Mouse (Mus musculus): Measurements from ENCODE around the gene Fyn. TPM values are rescaled to one million over a fixed set of nuclear protein-coding genes. Genes with fewer than 3 reads are reported as not detected.

The Fyn gene
- polyA plus RNA-seq, 1 experiment from 2014 or later: 85.0 TPM

- Histone ChIP-seq H3K36me3 (ENCODE audit: control insufficient read depth, insufficient read depth, low read length) (0 out of 2 replicates have a peak, but pooled peaks cover under 1% of the 10 kb centered on the region), H3K27ac (ENCODE audit: low read depth, low read length) (peak overlapping the region; percentile 86), H3K9ac (ENCODE audit: low read length) (peak overlapping the region; percentile 45; the same call in 1 of the 2 replicates), H3K4me3 (ENCODE audit: low read depth, low read length) (no peak overlapping the region), H3K4me1 (ENCODE audit: control insufficient read depth, insufficient read depth, low read length) (peaks cover 25% of the 10 kb centered on the region), H3K4me2 (ENCODE audit: low read length) (no peak overlapping the region), H3K9me3 (replicated peaks; ENCODE audit: control insufficient read depth, low read length) (no peaks in the 10 kb centered on the region), H3K27me3 (replicated peaks; ENCODE audit: control insufficient read depth, insufficient read depth, low read length) (no peaks in the 10 kb centered on the region)
- 31% methylated on average over 9 of the region's 9 CpGs for WGBS
- DNase-seq (ENCODE audit: low spot score) (peak; percentile 72), ATAC-seq (peak; percentile 35)
Observed at GRCm38 (mm10) chr10:39572050-39572671, 203.5 kb downstream of the Fyn start.

DNA sequence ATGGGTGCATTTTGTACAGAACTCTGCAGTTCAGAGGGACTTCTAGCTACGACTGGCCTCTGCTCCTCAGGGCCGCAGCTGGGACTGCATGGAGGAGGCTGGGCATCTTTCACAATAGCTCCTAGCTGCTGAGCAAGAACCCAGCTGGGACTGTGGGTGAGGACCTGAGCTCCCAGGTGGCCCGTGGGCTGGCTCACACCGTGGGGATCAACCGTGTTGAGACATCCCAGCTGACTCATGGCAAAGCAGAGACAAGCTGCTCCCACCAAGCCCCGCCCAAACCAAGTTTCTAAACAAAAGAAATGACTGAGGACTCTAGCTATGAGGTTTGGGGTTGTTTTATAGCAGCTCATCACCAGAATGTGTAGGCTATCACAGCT is 204.0 kb downstream of the Fyn start:
- Histone ChIP-seq H3K4me1 (ENCODE audit: control insufficient read depth, insufficient read depth, low read length) (peaks cover 25% of the 10 kb centered on the region), H3K4me2 (ENCODE audit: low read length) (no peak overlapping the region), H3K36me3 (ENCODE audit: control insufficient read depth, insufficient read depth, low read length) (no peaks in the 10 kb centered on the region), H3K27me3 (replicated peaks; ENCODE audit: control insufficient read depth, insufficient read depth, low read length) (no peaks in the 10 kb centered on the region), H3K27ac (ENCODE audit: low read depth, low read length) (peak overlapping the region; percentile 86), H3K9ac (ENCODE audit: low read length) (peak overlapping the region; percentile 45; the same call in 1 of the 2 replicates), H3K4me3 (ENCODE audit: low read depth, low read length) (no peak overlapping the region), H3K9me3 (replicated peaks; ENCODE audit: control insufficient read depth, low read length) (no peaks in the 10 kb centered on the region)
- DNase-seq (ENCODE audit: low spot score) (peak; percentile 29), ATAC-seq (peak; percentile 25)
- 46% methylated on average over 6 of the region's 6 CpGs for WGBS

DNA sequence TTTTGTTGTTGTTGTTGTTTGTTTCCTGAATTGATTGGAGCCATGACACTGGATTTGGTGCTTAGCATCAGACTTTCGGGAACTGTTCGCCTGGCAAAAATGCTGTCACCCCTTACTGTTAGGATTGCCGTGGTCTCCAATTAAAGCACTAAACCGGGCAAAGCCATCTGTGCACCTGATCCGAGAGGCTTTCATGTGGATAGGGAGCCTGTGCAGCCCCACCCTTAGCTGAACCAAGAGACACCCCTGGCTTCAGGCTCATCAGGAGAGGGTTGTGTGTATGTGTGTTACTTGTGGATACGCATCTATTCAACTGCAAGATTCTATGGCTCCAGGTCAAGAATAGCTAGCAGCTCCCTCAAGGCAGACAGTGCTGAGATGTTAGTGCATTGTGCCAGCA is 207.8 kb downstream of the Fyn start:
- DNase-seq (ENCODE audit: low spot score) (no peak), ATAC-seq (no peak)
- no peaks in the 10 kb centered on the region for H3K36me3 ChIP-seq (ENCODE audit: control insufficient read depth, insufficient read depth, low read length)
- H3K4me3 ChIP-seq (ENCODE audit: low read depth, low read length): no peak overlapping the region
- H3K27me3 ChIP-seq (replicated peaks; ENCODE audit: control insufficient read depth, insufficient read depth, low read length): no peaks in the 10 kb centered on the region
- no peak overlapping the region for H3K9ac ChIP-seq (ENCODE audit: low read length)
- H3K9me3 ChIP-seq (replicated peaks; ENCODE audit: control insufficient read depth, low read length): no peaks in the 10 kb centered on the region
- H3K4me2 ChIP-seq (ENCODE audit: low read length): no peak overlapping the region
- H3K27ac ChIP-seq (ENCODE audit: low read depth, low read length): no peak overlapping the region
- WGBS: 76% methylated on average over 6 of the region's 6 CpGs
- peaks cover 14% of the 10 kb centered on the region for H3K4me1 ChIP-seq (ENCODE audit: control insufficient read depth, insufficient read depth, low read length)

GRCm38 (mm10) chr10:39580477-39580876 is 211.8 kb downstream of the Fyn start:
- H3K4me2 ChIP-seq (ENCODE audit: low read length): no peak overlapping the region
- no peak for DNase-seq (ENCODE audit: low spot score)
- no peaks in the 10 kb centered on the region for H3K9me3 ChIP-seq (replicated peaks; ENCODE audit: control insufficient read depth, low read length)
- no peak for ATAC-seq
- no peak overlapping the region for H3K27ac ChIP-seq (ENCODE audit: low read depth, low read length)
- no peaks in the 10 kb centered on the region for H3K27me3 ChIP-seq (replicated peaks; ENCODE audit: control insufficient read depth, insufficient read depth, low read length)
- no peaks in the 10 kb centered on the region for H3K36me3 ChIP-seq (ENCODE audit: control insufficient read depth, insufficient read depth, low read length)
- no peak overlapping the region for H3K4me3 ChIP-seq (ENCODE audit: low read depth, low read length)
- 83% methylated on average over 8 of the region's 8 CpGs for WGBS
- peaks cover 3% of the 10 kb centered on the region for H3K4me1 ChIP-seq (ENCODE audit: control insufficient read depth, insufficient read depth, low read length)
- no peak overlapping the region for H3K9ac ChIP-seq (ENCODE audit: low read length)

DNA sequence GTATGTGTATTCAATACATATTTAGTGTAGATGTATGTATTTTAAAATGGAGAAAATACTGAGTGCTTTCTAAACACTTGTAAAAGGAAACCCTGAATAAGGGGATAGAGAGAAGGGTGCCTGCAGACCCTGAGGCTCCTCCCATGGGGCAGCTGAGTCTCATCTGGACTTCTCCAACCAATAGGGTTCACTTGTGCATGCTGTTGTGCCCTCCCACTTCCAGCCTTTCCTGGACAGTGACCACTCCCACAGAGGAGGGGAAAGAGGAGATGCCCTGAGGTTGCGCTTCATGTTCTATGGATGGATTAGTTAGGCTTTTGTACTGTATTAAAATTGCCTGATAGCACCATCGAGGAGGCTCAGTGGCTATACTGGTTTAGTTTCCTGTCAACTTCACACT is 213.7 kb downstream of the Fyn start:
- Histone ChIP-seq H3K27me3 (replicated peaks; ENCODE audit: control insufficient read depth, insufficient read depth, low read length) (no peaks in the 10 kb centered on the region), H3K4me3 (ENCODE audit: low read depth, low read length) (no peak overlapping the region), H3K9me3 (replicated peaks; ENCODE audit: control insufficient read depth, low read length) (no peaks in the 10 kb centered on the region), H3K4me1 (ENCODE audit: control insufficient read depth, insufficient read depth, low read length) (peaks cover 7% of the 10 kb centered on the region), H3K4me2 (ENCODE audit: low read length) (no peak overlapping the region), H3K9ac (ENCODE audit: low read length) (no peak overlapping the region), H3K36me3 (ENCODE audit: control insufficient read depth, insufficient read depth, low read length) (no peaks in the 10 kb centered on the region), H3K27ac (ENCODE audit: low read depth, low read length) (no peak overlapping the region)
- ATAC-seq (no peak), DNase-seq (ENCODE audit: low spot score) (no peak)
- 80% methylated on average over 2 of the region's 2 CpGs for WGBS

DNA sequence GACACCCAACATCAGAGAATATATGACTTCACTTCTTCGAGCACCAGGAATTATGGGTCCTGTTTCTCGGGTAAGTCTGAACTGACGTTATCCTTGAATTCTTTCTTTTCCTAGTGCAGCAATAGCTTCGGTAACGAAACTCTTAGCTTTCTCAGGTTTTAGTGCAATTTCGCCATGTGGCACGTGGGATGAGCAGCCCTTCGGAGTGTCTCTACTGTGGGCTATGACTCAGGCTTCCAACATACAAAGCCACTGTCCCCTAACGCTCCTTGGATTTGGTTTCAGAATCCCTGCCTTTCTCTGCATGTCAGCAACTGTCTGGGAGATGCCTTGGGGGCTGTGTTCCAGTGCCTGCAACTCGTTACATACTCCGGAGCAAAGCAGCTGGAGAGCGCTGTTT is 215.1 kb downstream of the Fyn start:
- Histone ChIP-seq H3K36me3 (ENCODE audit: control insufficient read depth, insufficient read depth, low read length) (no peaks in the 10 kb centered on the region), H3K27me3 (replicated peaks; ENCODE audit: control insufficient read depth, insufficient read depth, low read length) (no peaks in the 10 kb centered on the region), H3K4me1 (ENCODE audit: control insufficient read depth, insufficient read depth, low read length) (peaks cover 21% of the 10 kb centered on the region), H3K9ac (ENCODE audit: low read length) (no peak overlapping the region), H3K9me3 (replicated peaks; ENCODE audit: control insufficient read depth, low read length) (no peaks in the 10 kb centered on the region), H3K4me2 (ENCODE audit: low read length) (no peak overlapping the region), H3K4me3 (ENCODE audit: low read depth, low read length) (no peak overlapping the region), H3K27ac (ENCODE audit: low read depth, low read length) (no peak overlapping the region)
- ATAC-seq: no peak
- no peak for DNase-seq (ENCODE audit: low spot score)
- 81% methylated on average over 12 of the region's 12 CpGs for WGBS

DNA sequence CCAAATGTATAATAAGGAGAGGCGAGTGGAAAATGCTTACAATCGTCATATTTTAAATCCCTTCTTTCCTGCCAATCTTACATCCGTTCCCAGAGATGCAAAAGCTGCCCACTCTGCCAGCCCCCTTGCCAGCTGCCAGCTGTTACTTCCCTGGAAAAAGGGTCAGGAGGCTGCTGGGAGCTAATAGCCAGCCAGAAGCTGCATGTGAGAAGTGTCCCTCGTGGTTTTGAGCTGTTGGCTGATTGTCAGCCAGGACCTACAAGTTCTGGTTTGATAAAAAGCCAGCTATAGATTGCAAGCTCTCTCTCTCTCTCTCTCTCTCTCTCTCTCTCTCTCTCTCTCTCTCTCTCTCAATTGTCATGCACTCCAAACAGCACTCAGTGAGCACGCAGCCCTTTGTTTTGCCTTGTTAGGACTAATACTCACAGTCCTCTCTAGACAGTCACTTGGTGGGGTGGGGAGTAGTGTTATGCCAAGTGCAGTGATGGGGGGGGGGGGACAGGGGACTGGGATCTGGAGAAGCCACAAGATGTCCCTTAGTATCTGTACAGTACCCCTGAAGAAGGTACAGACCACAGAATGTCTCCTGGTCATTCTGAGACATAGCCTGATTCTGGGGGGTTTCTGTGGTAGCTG is 218.8 kb downstream of the Fyn start:
- WGBS: 32% methylated on average over 5 of the region's 5 CpGs
- no peak overlapping the region for H3K4me3 ChIP-seq (ENCODE audit: low read depth, low read length)
- H3K36me3 ChIP-seq (ENCODE audit: control insufficient read depth, insufficient read depth, low read length): no peaks in the 10 kb centered on the region
- H3K4me1 ChIP-seq (ENCODE audit: control insufficient read depth, insufficient read depth, low read length): peaks cover 21% of the 10 kb centered on the region
- peak overlapping the region; percentile 40 for H3K9ac ChIP-seq (ENCODE audit: low read length)
- DNase-seq (ENCODE audit: low spot score): peak; percentile 80
- peak; percentile 60 for ATAC-seq
- no peaks in the 10 kb centered on the region for H3K27me3 ChIP-seq (replicated peaks; ENCODE audit: control insufficient read depth, insufficient read depth, low read length)
- H3K4me2 ChIP-seq (ENCODE audit: low read length): no peak overlapping the region
- H3K27ac ChIP-seq (ENCODE audit: low read depth, low read length): peak overlapping the region; percentile 72
- H3K9me3 ChIP-seq (replicated peaks; ENCODE audit: control insufficient read depth, low read length): no peaks in the 10 kb centered on the region

DNA sequence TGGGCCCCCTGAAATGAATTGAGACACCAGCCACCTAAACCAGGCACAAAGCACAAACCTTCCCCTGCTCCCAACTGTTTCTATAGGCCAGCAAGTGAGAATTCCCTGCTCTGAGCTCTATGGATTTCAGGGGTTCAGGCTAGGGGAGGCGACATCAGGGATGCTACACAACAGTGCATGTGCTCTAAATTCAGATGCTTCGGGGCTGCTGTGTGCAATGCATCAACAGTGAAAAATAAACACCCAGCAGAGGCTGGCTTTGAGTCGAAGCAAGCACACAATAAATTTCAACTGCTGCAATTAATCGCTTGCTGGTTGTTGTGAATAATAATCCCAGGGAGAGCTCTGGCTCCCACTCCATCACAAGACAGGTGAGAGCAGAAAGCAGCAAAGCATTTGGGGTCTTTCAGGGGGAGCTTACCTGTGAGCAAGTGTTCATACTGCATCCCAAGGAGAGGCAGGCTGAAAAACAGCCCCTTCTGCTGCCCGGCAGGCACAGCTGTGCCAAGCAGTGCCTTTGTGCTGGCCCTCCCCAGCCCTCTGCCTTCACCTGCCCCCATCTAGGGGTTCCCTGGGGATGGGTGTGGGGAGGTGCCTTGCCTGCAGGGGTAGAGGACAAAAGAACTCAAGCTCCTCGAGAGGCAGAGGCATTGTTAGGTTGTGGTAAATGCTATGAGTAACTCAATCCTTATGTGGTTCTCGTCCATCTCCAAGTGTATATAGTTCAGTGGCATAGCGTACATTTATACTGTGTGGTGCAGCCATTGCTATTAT is 219.5 kb downstream of the Fyn start:
- Histone ChIP-seq H3K4me2 (ENCODE audit: low read length) (no peak overlapping the region), H3K27ac (ENCODE audit: low read depth, low read length) (peak overlapping the region; percentile 72), H3K4me1 (ENCODE audit: control insufficient read depth, insufficient read depth, low read length) (peaks cover 21% of the 10 kb centered on the region), H3K4me3 (ENCODE audit: low read depth, low read length) (no peak overlapping the region), H3K9me3 (replicated peaks; ENCODE audit: control insufficient read depth, low read length) (0 out of 2 replicates have a peak, but pooled peaks cover 3% of the 10 kb centered on the region), H3K27me3 (replicated peaks; ENCODE audit: control insufficient read depth, insufficient read depth, low read length) (no peaks in the 10 kb centered on the region), H3K9ac (ENCODE audit: low read length) (peak overlapping the region; percentile 40; the same call in 1 of the 2 replicates), H3K36me3 (ENCODE audit: control insufficient read depth, insufficient read depth, low read length) (no peaks in the 10 kb centered on the region)
- WGBS: 52% methylated on average over 8 of the region's 8 CpGs
- DNase-seq (ENCODE audit: low spot score) (peak; percentile 20), ATAC-seq (peak; percentile 33)
